Mouse (Mus musculus) common myeloid progenitor, adult 5-6 weeks (primary cell): Measurements from ENCODE around the gene Sept9. TPM values are rescaled to one million over a fixed set of nuclear protein-coding genes. Genes with fewer than 3 reads are reported as not detected.

Source experiments
- ATAC-seq: replicated peaks from 2 replicates; pipeline ENCODE4 v1.8.0; 2016; ENCODE audit warnings: low read depth, mild to moderate bottlenecking, moderate TSS enrichment, inconsistent platforms; ENCODE audit not compliant: poor library complexity, severe bottlenecking
- total RNA-seq: library from RNA; stranded (forward); fragments of 200-1000, 187-1606 nt; gene quantifications from 2 replicates; pipeline ENCODE4 v1.2.3, GENCODE M21; 2017

The Sept9 gene
- total RNA-seq: 123 and 130 TPM in 2 replicates

DNA sequence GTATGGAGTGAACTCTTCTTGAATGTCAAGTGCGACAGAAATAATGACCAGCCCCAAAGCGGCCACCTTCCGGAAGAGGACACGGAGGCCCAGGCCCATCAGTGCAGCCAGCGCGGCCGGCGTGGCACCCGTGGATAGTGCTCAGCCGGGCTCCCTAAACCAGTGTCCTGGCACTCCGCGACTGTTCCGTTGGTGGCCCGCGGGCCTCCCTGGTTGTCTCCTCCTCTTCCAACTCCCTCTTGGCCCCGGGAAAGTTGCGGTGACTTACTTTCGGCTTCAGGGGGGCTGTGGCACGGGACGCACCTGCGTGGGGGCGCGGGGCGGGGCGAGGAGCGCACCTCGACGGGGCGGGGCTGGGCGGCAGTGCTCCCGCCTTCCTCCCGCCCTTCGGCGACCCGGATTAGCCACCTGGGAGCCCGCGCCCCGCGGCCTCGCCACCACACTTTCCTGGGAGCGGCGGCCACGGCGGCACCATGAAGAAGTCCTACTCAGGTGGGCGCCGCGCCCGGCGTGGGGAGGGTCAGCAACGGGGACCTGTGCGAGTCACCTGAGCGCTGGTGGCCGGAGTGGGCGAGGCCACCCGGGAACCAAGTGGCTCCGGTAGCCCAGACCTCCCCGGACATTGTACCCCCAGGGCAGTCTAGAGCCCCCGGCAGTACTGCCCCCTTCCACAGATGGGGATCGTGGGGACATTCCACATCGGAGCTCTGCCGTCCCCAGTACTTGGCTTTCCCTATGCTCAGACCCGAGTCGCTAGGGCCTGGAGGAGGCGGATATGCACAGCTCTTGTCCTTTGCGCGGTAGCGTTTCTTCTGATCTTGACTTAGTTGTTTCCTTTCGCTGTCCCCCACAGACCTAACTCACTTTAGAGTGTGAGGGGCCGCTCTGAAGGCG, at the start of gene Sept9:
Sept9 (plus strand) TSS at position 380 of the 894 bp plus-strand sequence.
- ATAC-seq: no peak

- ATAC-seq: no peak
Measured at GRCm38 (mm10) chr11:117150467-117150966, 48.9 kb upstream of the Sept9 start.

GRCm38 (mm10) chr11:117151461-117151860, 48.0 kb upstream of the Sept9 start:
- ATAC-seq: no peak

DNA sequence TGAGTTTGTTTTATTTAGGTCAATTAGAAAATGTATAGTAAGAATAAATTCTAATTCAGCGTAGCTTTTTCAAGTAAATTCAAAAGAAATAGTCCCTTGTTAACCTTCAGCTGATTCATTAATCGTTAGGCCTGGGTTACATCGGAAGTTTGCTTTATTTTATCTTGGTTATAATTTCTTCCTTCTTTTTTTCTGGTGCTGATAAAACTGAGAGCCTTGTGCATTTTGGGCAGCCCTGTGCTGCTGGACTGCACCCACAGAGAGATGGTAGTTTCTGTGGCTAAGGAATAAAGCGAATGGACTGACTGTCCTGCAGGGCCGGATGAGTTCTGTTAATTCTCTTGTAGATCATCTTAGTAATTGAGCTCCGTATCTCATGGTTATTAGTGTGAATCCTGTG, 46.9 kb upstream of the Sept9 start:
- ATAC-seq: no peak

GRCm38 (mm10) chr11:117153553-117153952, 45.9 kb upstream of the Sept9 start:
- ATAC-seq: no peak

- ATAC-seq: 0 out of 2 replicates have a peak, but pooled peaks have one; percentile 20
Measured at GRCm38 (mm10) chr11:117154088-117154815, 45.2 kb upstream of the Sept9 start.

- ATAC-seq: no peak
Measured at GRCm38 (mm10) chr11:117156725-117157124, 42.7 kb upstream of the Sept9 start.

DNA sequence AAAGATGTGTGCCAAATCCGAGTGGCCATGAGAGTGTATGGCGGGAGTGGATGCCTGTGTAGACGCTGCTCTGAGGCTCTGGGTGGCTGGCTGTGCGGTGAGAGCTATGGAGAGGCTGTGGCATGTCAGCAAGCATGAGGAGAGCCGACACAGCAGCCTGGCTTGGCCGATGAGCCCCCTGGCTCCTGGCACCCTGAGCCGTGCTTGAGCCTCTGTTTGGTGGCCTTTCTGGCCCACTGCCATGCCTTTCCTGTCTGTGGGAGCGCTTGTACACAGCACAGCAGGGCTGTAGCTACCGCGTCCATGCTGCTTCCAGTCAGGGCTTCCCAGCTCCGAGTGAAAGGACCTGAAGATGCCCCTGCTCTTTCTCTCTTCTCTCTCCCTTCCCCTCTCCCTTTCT, 41.1 kb upstream of the Sept9 start:
- no peak for ATAC-seq

GRCm38 (mm10) chr11:117159257-117159945, 40.1 kb upstream of the Sept9 start:
- ATAC-seq: no peak

DNA sequence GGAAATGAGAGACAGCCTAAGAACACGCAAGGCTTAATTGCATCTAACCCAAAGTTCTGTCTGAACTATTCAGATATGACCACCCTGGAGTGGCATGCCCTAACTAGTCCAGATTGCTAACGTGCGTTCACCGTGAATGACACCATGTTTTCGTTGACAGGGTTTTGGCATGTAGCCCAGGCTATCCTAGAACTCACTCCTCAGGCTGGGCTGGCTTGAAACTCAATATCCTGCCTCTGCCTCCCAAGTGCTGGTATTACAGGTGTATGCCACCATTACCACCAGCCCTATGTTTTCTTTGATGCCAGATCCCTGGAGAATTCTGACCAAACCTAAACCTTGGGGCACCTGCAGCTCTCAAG, 39.5 kb upstream of the Sept9 start:
- ATAC-seq: no peak

DNA sequence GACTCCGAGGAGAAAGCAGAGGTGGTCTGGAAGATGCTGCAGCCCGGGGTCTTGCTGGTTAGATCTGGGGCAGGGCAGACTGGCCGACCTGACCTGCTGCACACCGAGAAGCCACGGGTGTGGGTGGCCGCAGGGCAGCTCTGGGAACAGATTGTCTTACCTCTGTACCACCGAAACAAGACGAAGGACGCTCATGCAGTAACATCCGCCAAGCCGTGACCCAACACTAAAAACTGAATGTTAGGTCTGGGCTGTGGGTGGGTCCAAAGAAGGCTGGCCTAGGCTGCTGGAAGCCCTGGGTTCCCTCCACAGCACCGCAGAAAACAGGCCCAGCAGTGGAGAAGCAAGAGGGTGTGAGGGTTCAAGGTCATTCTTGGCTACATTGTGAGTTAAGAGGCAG, 38.7 kb upstream of the Sept9 start:
- no peak for ATAC-seq

DNA sequence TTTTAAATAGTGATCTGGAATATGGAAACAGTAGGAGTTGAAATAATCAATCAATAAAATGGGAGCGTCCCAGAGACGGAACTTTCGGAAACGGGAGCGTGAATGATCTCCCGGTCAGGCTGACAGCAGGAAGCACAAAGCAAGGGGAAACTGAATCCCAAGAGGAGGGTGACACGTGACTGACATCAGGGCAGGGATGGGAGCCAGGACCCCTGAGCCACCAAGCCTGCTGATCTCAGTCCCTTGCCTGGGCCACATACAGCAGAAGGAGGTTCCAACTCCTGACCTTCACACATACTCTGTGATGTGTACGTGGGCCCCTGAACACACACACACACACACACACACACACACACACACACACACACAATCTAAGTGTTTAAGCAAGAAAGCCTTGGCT, 37.9 kb upstream of the Sept9 start:
- ATAC-seq: no peak

DNA sequence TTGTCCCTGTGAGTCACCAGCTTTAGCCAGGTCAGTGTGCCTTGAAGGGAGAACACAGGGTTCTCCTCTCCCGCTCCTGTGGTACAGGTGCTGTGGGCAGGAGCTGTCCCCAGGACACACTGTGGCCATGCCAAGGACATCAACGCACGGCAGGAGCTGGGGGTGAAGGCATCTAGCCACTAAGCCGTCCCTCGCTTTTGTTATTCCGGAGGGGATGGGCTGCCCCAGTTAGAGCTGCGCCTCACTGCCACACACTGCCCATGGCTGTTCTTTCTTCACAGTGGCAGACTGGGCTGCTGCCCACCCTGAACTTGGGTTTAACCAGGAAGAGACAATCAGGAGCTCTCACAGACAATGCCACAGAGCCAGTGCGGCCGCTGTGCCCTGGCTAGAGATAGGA, 36.4 kb upstream of the Sept9 start:
- no peak for ATAC-seq

GRCm38 (mm10) chr11:117163771-117164170, 35.7 kb upstream of the Sept9 start:
- no peak for ATAC-seq

DNA sequence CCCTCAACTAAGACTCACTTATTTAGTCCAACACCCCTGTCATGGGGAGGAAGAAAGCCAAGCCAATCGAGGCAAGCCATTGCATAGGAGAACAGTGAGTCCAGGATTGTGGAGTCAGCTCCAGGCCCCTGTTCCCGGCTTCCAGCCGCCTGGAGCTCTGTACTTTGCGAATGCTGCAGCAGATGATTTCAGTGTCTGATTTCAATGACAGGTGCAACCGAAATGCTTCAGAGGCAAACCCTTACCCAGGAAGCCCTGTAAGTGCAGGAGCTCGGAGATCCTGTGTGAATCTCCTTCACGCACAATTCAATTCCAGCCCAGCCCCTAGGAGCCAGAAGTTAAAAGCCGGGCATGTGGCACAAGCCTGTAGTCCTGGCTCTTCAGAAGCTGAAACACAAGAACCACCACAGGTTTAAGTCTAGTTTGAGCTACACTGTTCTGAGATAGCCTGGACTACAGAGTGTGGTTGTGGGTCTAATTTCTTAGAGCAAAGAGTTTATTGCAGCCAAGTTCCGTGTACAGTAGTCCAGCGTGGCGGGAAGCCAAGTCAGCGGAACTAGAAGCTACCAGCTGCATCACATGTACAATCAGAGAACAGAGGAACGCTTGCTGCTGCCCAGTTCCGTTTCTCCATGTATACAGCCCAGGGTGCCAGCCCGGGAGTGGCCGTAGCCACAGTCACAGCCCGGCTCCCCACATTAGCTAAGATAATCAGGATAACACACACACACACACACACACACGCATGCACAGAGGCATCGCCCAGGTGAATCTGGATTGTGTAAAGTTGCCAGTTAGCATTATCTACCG, 31.0 kb upstream of the Sept9 start:
- no peak for ATAC-seq

- no peak for ATAC-seq
Measured at GRCm38 (mm10) chr11:117169088-117169635, 30.3 kb upstream of the Sept9 start.

- no peak for ATAC-seq
Measured at GRCm38 (mm10) chr11:117169801-117170565, 29.5 kb upstream of the Sept9 start.

DNA sequence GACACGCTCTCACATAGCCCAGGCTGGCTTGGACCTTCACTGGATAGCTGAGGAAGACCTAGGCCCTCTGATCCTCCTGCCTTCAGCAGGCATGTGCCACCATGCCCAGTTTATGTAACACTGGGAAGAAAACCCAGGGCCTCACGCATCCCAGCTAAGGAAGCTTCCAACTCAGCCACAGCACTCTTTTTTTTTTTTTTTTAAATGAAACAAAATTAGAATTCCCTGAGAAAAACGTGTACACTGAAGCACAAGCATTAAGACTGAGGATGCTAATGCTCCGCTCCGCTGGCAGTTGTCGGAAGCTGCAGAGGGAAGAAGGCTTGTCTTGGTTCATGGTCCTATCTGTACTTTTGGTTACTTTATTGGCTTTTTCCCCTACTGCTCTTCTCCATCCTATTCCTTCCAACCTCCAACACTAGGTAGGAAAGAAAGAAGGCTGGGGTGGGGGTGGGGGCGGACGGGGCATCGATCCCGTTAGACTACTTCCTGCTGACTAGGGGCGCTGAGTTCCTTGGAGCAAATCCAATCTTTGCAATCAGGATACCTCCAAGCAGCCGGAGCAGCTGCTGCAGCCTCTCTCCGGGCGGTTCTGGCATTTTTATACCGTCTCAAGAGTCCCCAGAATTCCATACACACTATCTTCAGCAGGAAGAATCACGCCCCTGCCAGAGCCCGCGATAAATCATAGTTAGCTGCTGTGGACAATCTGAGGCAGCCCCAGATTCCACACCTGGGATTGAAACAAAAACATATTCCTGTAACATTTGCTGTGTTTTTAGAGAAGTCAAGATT, 25.2 kb upstream of the Sept9 start:
- no peak for ATAC-seq
